Mouse (Mus musculus): ENCODE measurements around the gene Pgpep1. TPM values are rescaled to one million over a fixed set of nuclear protein-coding genes. Genes with fewer than 3 reads are reported as not detected.

Gene Pgpep1
- polyA plus RNA-seq, 1 experiment = 35.2 TPM

DNA sequence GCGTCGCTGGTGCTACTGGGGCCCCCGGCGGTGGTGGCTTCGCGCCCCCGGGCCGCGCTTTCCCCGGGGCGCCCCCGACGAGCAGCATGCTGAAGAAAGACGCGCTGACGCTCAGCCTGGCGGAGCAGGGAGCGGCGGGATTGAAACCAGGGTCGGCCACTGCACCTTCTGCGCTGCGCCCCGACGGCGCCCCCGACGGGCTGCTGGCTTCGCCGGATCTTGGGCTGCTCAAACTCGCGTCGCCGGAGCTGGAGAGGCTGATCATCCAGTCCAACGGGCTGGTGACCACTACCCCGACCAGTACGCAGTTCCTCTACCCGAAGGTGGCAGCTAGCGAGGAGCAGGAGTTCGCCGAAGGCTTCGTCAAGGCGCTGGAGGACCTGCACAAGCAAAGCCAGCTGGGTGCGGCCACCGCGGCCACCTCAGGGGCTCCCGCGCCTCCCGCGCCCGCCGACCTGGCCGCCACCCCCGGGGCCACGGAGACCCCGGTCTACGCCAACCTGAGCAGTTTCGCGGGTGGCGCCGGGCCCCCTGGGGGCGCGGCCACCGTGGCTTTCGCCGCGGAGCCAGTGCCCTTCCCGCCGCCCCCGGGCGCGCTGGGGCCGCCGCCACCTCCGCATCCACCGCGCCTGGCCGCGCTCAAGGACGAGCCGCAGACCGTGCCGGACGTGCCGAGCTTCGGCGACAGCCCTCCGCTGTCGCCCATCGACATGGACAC, 39.1 kb upstream of the Pgpep1 start:
- TF ChIP-seq CTCF (IDR thresholded peaks at IDR 0.05; ENCODE audit: low read depth, low read length) = no peak
- Histone ChIP-seq H3K27ac (ENCODE audit: insufficient read depth, low read depth, low read length) (peak overlapping the region; percentile 97), H3K4me3 (ENCODE audit: insufficient read depth, low read length) (peak overlapping the region; percentile 99), H3K4me1 (ENCODE audit: control insufficient read depth, insufficient read depth, low read length) (peaks cover 32% of the 10 kb centered on the region)

- peaks cover 37% of the 10 kb centered on the region for H3K4me1 ChIP-seq (ENCODE audit: control insufficient read depth, insufficient read depth, low read length)
Observed at GRCm38 (mm10) chr8:70698310-70699109, 38.3 kb upstream of the Pgpep1 start, which contains the start of gene Jund. Jund (plus strand) TSS chr8:70698949.

GRCm38 (mm10) chr8:70697366-70698250, 37.4 kb upstream of the Pgpep1 start:
- H3K4me1 ChIP-seq (ENCODE audit: control insufficient read depth, insufficient read depth, low read length) = peaks cover 42% of the 10 kb centered on the region

More at GRCm38 (mm10) chr8:70698310-70699109, 38.3 kb upstream of the Pgpep1 start, which contains the start of gene Jund:
- H3K4me3 ChIP-seq (ENCODE audit: insufficient read depth, low read length) = peak within 1 kb of the TSS; percentile 99
- TF ChIP-seq POLR2A (IDR thresholded peaks at IDR 0.05; ENCODE audit: borderline replicate concordance, low read depth, low read length) (peak; percentile 98), CTCF (IDR thresholded peaks at IDR 0.05; ENCODE audit: low read depth, low read length) (no peak)
- peak within 1 kb of the TSS; percentile 97 for H3K27ac ChIP-seq (ENCODE audit: insufficient read depth, low read depth, low read length)

DNA sequence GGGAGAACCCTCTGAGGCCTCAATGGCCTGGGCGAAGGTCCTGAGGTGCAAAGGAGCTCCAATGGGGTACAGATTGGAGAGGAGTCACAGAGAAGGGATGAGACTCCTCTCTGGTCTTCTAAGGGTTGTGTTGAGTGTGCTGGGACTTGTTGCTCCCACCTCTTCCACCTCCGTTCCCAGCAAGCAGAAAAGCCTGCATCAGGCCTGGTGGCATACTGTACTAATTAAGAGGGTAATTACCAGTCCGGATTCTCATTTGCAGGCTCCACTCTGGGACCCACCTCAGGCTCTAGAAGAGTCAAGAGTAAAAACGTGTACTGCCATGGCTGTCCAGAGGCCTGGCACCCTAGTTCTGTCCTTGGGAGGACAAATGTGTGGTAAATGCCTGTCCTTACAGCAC, 36.8 kb upstream of the Pgpep1 start:
- Histone ChIP-seq H3K27ac (ENCODE audit: insufficient read depth, low read depth, low read length) (no peak overlapping the region), H3K4me3 (ENCODE audit: insufficient read depth, low read length) (no peak overlapping the region), H3K4me1 (ENCODE audit: control insufficient read depth, insufficient read depth, low read length) (peaks cover 42% of the 10 kb centered on the region)
- no peak for TF ChIP-seq POLR2A (IDR thresholded peaks at IDR 0.05; ENCODE audit: borderline replicate concordance, low read depth, low read length)
- TF ChIP-seq CTCF (IDR thresholded peaks at IDR 0.05; ENCODE audit: low read depth, low read length) = no peak

More at GRCm38 (mm10) chr8:70697366-70698250, 37.4 kb upstream of the Pgpep1 start:
- TF ChIP-seq POLR2A (IDR thresholded peaks at IDR 0.05; ENCODE audit: borderline replicate concordance, low read depth, low read length) = no peak
- TF ChIP-seq CTCF (IDR thresholded peaks at IDR 0.05; ENCODE audit: low read depth, low read length) = no peak
- H3K4me3 ChIP-seq (ENCODE audit: insufficient read depth, low read length) = peak overlapping the region; percentile 77
- 0 out of 2 replicates have a peak overlapping the region, but pooled peaks have one; percentile 2 for H3K27ac ChIP-seq (ENCODE audit: insufficient read depth, low read depth, low read length)

DNA sequence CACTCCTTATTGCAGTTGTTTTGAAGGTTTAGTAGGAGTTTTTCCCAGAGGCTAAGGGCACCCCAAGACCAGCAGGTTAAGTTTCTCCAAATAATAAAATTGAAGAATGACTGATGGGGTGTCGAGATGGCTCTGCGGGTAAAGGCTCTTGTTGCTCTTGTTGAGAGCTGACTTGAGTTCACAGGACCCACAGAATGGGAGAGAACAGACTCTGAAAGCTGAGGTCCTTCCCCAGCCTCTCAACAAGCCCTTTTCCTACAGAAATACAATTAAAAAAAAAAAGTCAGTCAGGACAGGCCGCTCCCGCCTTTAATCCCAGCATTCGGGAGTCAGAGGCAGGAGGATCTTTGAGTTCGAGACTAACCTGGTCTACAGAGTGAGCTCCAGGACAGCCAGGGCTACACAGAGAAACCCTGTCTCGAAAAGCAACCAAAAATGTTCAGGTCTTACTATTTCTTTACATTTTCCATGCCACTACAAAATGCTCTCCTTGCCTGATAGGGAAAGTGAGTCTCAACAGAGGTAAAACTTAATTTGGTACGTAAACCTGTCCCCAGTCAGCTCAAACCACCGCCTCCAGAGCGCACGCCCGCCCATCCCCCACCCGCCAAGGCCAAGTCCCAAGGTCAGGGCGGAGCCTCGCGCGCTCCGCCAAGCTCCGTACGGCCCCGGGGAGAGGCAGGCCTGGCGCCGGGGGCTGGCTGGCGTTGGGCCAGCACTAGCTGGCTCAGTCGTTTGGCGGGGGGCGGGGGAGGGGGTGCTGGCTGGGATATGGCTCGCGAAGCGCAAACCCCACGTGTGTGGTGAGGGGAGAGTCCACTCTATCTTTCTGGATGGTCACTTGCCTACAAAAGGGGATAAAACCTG, 36.1 kb upstream of the Pgpep1 start:
- TF ChIP-seq CTCF (IDR thresholded peaks at IDR 0.05; ENCODE audit: low read depth, low read length) = no peak
- no peak for TF ChIP-seq POLR2A (IDR thresholded peaks at IDR 0.05; ENCODE audit: borderline replicate concordance, low read depth, low read length)
- Histone ChIP-seq H3K27ac (ENCODE audit: insufficient read depth, low read depth, low read length) (peak overlapping the region; percentile 32; the same call in 1 of the 2 replicates), H3K4me3 (ENCODE audit: insufficient read depth, low read length) (no peak overlapping the region), H3K4me1 (ENCODE audit: control insufficient read depth, insufficient read depth, low read length) (peaks cover 40% of the 10 kb centered on the region)

GRCm38 (mm10) chr8:70695318-70696018, 35.3 kb upstream of the Pgpep1 start:
- no peak for TF ChIP-seq CTCF (IDR thresholded peaks at IDR 0.05; ENCODE audit: low read depth, low read length)
- TF ChIP-seq POLR2A (IDR thresholded peaks at IDR 0.05; ENCODE audit: borderline replicate concordance, low read depth, low read length) = no peak
- Histone ChIP-seq H3K4me1 (ENCODE audit: control insufficient read depth, insufficient read depth, low read length) (peaks cover 35% of the 10 kb centered on the region), H3K4me3 (ENCODE audit: insufficient read depth, low read length) (no peak overlapping the region), H3K27ac (ENCODE audit: insufficient read depth, low read depth, low read length) (no peak overlapping the region; the same call in 1 of the 2 replicates)

GRCm38 (mm10) chr8:70693636-70694035, 33.4 kb upstream of the Pgpep1 start:
- Histone ChIP-seq H3K27ac (ENCODE audit: insufficient read depth, low read depth, low read length) (no peak overlapping the region), H3K4me1 (ENCODE audit: control insufficient read depth, insufficient read depth, low read length) (peaks cover 35% of the 10 kb centered on the region), H3K4me3 (ENCODE audit: insufficient read depth, low read length) (no peak overlapping the region)
- no peak for TF ChIP-seq CTCF (IDR thresholded peaks at IDR 0.05; ENCODE audit: low read depth, low read length)
- TF ChIP-seq POLR2A (IDR thresholded peaks at IDR 0.05; ENCODE audit: borderline replicate concordance, low read depth, low read length) = no peak

DNA sequence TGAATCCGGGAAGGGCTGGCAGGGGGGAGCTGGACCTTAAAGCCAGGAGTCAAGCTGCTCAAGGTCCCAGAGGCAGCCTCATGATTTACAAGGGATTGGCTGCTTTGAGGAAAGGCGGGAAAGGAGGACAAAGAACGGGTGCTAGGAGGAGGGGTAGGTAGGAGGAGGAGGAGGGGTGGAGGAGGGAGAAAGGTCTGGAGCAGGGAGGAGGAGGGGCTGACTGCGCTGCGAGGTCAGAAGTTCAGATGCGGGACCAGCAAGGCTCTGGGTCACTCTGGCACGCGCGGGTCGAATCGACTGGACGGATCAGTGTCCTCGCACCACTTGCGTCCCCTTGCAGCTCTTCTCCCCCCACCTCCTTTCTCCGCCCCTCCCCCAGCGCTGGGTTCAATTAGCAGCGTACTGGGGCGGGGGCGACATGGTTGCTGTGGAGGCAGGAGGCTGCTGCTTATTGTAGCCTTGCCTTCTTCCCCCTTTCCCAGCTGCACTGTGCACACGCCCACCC, 31.6 kb upstream of the Pgpep1 start:
- peaks cover 22% of the 10 kb centered on the region for H3K4me1 ChIP-seq (ENCODE audit: control insufficient read depth, insufficient read depth, low read length)
- H3K4me3 ChIP-seq (ENCODE audit: insufficient read depth, low read length) = no peak overlapping the region
- H3K27ac ChIP-seq (ENCODE audit: insufficient read depth, low read depth, low read length) = no peak overlapping the region
- TF ChIP-seq POLR2A (IDR thresholded peaks at IDR 0.05; ENCODE audit: borderline replicate concordance, low read depth, low read length) (no peak), CTCF (IDR thresholded peaks at IDR 0.05; ENCODE audit: low read depth, low read length) (no peak)

Measured in bone marrow macrophage, adult 2 months (primary cell).